Mouse (Mus musculus) T-helper 17 cell (primary cell): ENCODE measurements around the gene Zfp771.

Source experiments
- in situ Hi-C, 2 experiments: fragments of 300-600 bp; cut with MboI, MseI; formaldehyde crosslinking; loops; 1 replicate in 1 of 2; 2 replicates in 1 of 2; pipeline ENCODE4 v1.15.1; 2025; ENCODE audit warnings: high pct_unique_total_duplicates in 2 of 2

Zfp771 gene

DNA sequence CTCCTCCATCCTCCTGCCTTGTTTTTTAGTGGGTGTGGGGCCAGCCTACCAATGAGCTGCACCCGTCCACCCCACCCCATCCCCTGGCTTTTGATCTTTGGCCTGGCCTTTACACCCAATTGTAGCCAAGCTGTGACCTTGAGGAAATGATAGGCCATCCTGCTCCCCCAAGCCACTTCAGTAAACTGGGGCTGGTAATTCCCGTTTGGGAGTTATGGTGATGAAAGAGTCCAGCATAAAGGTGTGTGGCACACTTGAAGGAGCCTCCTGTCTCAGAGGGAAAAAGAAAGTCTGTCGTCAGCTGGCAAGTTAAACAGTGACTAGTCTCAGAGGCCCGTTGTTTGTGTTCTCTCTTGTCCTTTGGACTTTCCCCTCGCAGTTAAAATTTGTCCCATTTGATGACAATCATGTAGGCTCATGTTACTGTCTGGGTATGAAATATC is 32.5 kb downstream of the Zfp771 start:
- in situ Hi-C loops = no loop called here

DNA sequence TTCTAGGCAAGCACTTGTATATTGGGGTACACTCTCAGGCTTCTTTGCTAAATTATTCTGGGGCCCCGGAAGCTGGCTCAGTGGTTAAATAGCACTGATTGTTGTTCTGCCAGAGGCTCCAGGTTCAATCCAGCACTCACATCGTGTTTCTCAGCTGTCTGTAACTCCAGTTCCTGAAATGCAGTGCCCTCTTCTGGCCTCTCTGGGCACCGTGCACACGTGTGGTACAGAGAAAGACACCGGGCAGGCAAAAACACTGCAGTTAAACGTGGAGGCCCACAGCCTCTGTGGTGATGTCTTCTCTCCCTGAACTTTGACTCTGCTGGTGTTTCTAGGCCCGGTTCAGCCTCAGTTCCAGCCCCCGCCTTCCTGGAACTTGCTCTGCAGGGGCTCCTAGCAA is 34.2 kb downstream of the Zfp771 start:
- in situ Hi-C loops = no loop called here

DNA sequence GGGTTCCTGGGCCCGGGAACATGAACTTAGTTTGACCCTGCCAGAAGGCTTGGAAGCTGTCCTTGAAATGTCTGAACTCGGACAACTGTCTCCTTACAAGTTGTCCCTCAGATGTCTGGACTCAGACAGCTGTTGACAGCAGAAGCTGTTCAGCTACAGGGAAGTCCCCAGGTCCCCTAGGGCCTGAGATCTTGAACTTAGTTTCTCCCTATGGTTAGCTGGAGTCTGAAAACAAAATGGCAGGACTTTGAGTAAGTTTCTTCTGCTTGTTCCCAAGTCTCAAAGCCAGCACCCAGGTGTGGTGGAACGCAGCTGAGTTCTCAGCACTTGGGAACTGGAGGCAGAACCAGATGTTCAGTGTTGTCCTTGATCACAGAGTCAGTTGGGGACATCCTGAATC is 36.0 kb downstream of the Zfp771 start:
- in situ Hi-C loops = no loop called here

DNA sequence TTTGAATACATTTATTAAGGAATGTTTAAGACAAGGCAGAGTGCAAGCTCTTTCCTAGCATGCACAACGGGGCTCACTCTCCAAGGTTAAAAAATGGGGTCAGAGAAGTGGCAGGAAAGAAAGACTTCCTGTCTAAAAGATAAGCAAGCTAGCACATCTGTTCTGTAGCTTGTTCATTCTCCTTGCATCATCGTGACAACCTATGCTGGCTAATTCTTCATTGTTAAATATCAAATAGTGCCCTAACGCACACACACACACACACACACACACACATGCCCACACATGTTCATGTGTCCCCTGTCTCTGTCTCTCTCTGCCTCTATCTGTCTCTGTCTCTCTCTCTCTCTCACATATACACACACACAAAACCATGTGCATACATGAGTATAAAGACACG is 37.0 kb downstream of the Zfp771 start:
- in situ Hi-C loops = no loop called here

DNA sequence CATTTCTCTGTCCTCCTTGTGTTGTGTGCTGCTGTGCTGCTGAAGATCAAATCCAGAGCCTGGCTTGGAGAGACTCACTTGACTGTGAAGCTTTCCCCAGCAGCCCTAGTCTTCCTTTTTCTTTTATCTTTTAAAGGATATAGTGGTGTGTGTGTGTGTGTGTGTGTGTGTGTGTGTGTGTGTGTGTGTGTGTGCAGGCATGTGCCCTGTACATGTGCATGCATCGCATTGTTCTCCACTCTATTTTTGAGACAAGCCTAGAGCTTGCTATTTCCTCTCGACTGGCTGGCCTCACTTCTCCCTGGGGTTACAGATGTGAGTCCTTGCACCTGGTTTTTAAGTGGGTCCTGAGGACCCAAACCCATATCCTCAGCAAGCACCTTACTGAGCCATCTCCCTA is 38.1 kb downstream of the Zfp771 start:
- in situ Hi-C loops = no loop called here

DNA sequence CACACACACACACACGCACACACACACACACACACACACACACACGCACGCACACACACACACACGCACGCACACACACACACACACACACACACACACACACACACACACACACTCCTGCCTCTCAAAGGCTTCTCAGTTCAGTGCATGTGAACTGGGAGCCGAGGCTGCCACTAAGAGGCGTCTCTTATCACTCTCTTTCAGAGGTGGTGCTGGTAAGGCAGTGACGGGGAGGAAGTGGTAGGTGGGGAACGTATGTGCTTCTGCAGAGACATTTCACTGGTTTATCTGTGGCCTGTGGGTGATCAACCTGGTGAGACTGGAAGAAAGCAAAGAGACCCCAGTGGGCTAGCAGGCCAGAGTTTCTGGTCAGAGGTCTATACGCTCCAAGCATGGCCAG is 41.1 kb downstream of the Zfp771 start:
- in situ Hi-C loops = no loop called here

DNA sequence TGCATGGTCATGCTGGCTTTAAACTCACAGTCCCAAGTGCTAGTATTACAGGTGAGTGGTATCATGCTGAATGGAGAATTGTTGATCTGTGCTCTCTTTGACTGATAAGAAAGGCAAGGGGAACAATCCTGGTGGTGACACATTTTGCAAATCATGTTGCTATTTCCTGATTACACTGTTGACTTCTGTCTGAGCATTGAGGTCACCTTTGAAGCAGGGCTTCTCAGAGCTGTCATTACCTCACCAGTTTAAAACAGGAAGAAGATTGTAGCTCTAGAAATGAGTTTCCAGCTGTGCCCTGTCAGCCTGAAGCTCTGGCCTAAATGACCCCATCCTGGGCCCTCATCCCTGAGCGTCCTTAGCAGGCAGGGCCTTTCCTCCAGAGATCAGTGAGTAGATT is 43.9 kb downstream of the Zfp771 start:
- in situ Hi-C loops = no loop called here

DNA sequence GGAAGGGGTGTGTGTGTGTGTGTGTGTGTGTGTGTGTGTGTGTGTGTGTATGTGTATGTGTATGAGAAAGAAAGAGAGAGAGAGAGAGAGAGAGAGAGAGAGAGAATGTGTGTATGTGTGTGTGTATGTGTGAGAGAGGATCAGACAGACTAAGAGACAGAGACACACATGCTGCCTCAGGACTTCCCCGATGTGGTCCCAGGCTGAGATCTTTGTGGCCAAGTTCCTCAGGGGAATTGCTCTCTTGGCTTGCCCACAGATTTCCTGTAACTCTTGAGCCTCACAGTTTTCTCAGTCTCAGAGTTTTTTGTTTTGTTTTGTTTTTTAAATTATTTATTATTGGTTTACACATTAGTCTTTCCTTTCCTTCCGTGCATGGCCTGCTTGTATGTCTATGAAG is 45.2 kb downstream of the Zfp771 start:
- in situ Hi-C loops = no loop called here

DNA sequence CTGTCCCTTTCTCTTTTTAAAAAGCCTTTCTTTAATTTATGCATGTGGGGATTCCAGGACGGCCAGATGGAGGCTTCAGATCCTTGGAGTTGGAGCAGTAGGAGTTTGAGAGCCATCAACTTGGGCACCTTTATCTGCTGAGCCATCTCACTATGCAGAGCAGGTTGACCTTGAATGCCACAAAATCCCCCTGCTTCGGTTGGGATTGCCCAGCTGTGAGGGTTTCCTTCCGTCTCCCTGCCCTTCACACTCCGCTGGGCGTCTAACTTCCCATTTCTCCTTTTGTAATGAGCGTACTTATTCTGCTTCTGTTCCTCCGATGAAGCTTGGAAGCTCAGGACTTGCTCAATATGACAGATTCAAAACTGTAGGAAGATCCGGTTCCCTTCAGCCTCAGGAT is 46.1 kb downstream of the Zfp771 start:
- in situ Hi-C loops = no loop called here

DNA sequence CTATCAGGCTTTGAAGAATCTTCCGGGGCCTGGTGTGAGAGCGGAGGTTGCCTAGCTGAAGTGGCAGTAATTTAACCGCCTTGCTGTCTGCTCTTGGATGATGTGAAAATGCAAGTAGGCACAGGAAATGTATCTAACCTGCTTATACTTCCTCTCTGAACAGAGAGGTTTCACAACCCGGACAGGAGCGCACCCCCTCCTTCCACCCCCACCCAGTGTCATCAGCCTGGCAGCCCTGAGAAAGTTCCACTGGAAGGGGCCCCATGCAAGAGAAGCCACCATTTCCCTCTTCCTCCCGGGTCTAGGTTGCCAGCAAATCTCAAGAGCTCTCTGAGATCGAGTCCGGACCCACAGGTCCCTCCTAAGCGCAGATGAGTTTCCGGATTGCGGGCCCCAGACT is 52.0 kb downstream of the Zfp771 start, which contains the start of gene Itgal:
TSS of gene Itgal (plus strand) at position 163 of the 400 bp plus-strand sequence.
- in situ Hi-C loops = no loop called here

DNA sequence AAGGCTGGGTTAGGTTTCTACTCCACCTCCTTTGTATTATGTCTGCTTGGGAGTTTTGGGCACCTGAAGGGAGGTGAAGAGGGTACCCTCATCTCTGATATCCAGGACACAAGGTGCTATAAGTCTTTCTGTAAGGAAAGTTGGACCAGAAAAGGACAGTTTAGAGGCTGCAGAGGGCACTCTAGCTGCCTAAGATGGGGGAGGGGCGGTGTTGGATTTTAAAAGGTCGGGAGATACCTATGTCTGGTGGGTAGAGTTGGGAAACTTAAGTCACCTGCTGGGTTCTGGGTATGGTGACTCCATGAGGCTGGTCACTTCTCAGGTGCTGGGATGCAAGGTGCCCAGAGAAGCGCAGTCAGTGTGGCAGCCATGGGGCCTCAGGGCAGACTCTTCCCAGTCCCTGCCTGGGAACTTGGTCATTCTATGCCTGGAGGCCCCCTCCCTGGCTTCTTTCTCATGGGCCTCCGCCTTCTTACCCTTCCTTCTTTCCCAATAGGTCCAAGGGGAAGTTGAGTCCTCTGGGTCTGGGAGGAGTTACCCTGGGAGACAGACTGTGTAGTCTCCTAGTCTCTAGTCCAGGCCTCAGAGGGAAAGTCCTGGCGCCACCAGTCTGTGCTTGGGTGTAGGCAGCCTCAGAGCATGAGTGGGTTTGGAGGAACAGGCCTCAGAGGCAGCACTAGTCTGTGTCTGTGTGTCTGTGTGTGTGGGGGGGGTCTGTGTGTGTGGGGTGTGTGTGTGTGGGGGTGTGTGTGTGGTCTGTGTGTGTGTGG is 52.9 kb downstream of the Zfp771 start:
- in situ Hi-C loops = no loop called here

DNA sequence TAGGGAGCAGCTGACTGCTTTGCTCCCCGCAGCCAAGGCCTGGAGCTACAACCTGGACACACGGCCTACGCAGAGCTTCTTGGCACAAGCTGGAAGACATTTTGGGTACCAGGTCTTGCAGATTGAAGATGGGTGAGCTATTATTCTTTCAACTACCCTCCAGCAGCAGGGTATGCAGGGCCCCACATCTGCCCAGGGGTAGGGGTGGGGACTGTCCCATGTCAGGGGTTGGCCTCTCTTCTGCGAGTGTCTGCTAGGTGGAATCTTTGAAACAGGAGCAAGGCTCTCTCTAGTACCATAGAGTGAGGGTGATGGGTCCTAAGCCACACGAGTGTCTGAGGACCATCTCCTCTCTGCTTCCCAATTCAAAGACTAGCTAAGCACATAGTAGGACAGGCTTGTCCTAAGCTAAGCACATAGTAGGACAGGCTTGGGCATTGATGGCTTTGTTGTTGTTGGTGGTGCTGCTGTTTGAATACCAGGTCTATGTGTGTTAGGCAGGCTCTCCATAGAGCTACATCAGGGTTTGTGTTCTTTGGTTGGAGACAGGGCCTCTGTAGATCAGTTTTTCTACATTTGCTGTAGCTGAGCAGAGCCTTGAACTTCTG is 53.6 kb downstream of the Zfp771 start:
- in situ Hi-C loops = no loop called here
